Mouse (Mus musculus) neural tube, embryonic 14.5 days (tissue): Measurements from ENCODE around the gene Fbxo17. TPM values are rescaled to one million over a fixed set of nuclear protein-coding genes. Genes with fewer than 3 reads are reported as not detected.

Source experiments
- ATAC-seq: fragments of 200-750 bp; cut with Nextera tagmentation; 2 replicates; pipeline ENCODE4 v1.8.0; 2017; ENCODE audit warnings: low read depth, mild to moderate bottlenecking, moderate TSS enrichment, moderate library complexity
- H3K27ac ChIP-seq: fragments of 300-500 bp; sonication (generic); 2 replicates; pipeline ENCODE4 v1.5.1; 2014; ENCODE audit warnings: low read depth, mild to moderate bottlenecking, control low read depth, low read length, moderate library complexity, mixed read lengths
- H3K27me3 ChIP-seq: fragments of 300-500 bp; sonication (generic); 2 replicates; pipeline ENCODE4 v1.6.1; 2014; ENCODE audit warnings: low read length; ENCODE audit not compliant: control insufficient read depth, insufficient read depth
- H3K36me3 ChIP-seq: fragments of 300-500 bp; sonication (generic); 2 replicates; pipeline ENCODE4 v1.6.1; 2014; ENCODE audit warnings: low read length, mixed read lengths; ENCODE audit not compliant: control insufficient read depth, insufficient read depth
- H3K4me1 ChIP-seq: fragments of 300-500 bp; sonication (generic); 2 replicates; pipeline ENCODE4 v1.6.1; 2014; ENCODE audit warnings: low read length; ENCODE audit not compliant: control insufficient read depth, insufficient read depth
- H3K4me2 ChIP-seq: fragments of 300-500 bp; sonication (generic); 2 replicates; pipeline ENCODE4 v1.6.1; 2014; ENCODE audit warnings: mild to moderate bottlenecking, low read depth, low read length, control low read depth
- H3K4me3 ChIP-seq: fragments of 300-500 bp; sonication (generic); 2 replicates; pipeline ENCODE4 v1.5.1; 2014; ENCODE audit warnings: low read depth, low read length, control low read depth, mixed read lengths
- H3K9ac ChIP-seq: fragments of 300-500 bp; sonication (generic); replicated peaks from 2 replicates; pipeline ENCODE4 v1.6.1; 2014; ENCODE audit warnings: low read depth, mild to moderate bottlenecking, control low read depth, low read length, mixed read lengths
- H3K9me3 ChIP-seq: fragments of 300-500 bp; sonication (generic); 2 replicates; pipeline ENCODE4 v1.6.1; 2016; ENCODE audit warnings: low read length; ENCODE audit not compliant: control insufficient read depth
- WGBS: fragments of 180-500 bp; shearing (Covaris S2); extraction: QIAGEN DNeasy Blood & Tissue Kit; methylation state at CpG from one replicate; pipeline ENCODE4 v1.1.7; 2014; 5-methylcytosine and 5-hydroxymethylcytosine counted together
- polyA plus RNA-seq: library from polyadenylated mRNA; unstranded; fragments of >200 nt; fragmentation: Nextera tagmentation; extraction: Ambion mirVana; gene quantifications from 2 replicates; pipeline ENCODE4 v1.2.1, GENCODE M21; 2014

Fbxo17 gene
- polyA plus RNA-seq, 1 experiment from 2014 or later: 2.4 TPM

DNA sequence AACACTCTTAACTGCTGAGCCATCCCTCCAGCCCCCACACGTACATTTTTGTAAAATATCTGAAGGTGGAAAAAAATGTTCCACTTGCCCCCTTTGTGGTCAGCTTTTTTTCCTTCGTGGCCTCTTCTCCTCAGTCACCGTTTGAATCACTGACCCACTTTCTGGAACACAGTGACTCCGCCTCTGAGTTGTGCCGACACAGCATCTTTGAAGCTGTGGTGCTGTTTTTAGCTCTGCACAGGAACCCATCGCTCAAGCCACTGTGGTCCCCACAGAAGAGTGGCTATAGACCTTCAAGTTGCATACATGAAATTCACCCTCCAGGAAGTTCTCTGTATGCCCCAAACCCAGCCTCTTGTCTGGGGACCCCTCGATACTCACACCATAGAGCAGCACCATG, 64.3 kb downstream of the Fbxo17 start:
- no peak for ATAC-seq
- Histone ChIP-seq H3K4me3 (no peak overlapping the region), H3K4me2 (no peak overlapping the region), H3K27ac (no peak overlapping the region), H3K36me3 (0 out of 2 replicates have a peak, but pooled peaks cover 4% of the 10 kb centered on the region), H3K27me3 (no peaks in the 10 kb centered on the region), H3K4me1 (no peaks in the 10 kb centered on the region; the same call in 1 of the 2 replicates), H3K9ac (no peak overlapping the region), H3K9me3 (no peaks in the 10 kb centered on the region)
- 83% methylated on average over 7 of the region's 7 CpGs for WGBS

DNA sequence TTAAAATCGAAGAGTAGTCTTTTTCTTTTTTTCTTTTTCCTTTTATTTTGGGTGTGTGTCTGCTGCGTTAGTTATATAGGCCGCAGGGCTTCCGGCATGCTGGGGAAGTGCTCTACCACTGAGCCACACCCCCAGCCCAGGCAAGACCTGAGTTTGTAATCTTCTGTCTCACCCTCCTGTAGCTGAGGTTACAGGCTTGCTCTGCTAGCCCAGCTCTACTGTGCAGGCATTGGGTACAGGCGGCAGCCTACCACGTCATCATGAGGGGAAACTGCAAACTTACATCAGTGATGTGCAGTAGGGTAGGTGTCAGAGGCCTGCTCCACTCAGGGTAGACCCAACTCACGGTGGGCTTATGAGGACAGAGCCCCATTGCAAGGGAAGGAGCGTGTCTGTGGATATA, 64.7 kb downstream of the Fbxo17 start:
- 93% methylated on average over 8 of the region's 8 CpGs for WGBS
- Histone ChIP-seq H3K9ac (no peak overlapping the region), H3K27me3 (no peaks in the 10 kb centered on the region), H3K4me1 (no peaks in the 10 kb centered on the region; the same call in 1 of the 2 replicates), H3K27ac (no peak overlapping the region), H3K9me3 (no peaks in the 10 kb centered on the region), H3K4me3 (no peak overlapping the region), H3K4me2 (no peak overlapping the region), H3K36me3 (0 out of 2 replicates have a peak, but pooled peaks cover 4% of the 10 kb centered on the region)
- ATAC-seq: no peak

DNA sequence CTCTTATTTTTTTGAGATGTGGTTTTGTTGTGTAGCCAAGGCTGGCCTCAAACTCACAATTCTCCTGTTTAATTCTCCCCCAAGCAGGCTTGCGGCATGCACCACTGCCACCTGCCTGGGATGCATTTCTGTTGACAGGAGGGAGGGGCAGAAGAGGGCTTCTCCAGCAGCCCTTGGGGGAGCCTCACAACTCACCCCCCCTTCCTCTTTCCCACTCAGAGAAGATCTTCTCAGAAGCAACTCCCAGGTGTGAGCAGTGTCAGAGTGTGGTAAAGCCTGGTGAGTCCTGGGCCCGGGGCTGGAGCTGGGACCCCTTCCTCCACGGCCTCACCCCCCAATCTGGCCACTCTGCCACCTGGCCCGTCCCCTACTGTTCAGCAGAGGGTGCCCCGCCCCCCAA, 68.6 kb downstream of the Fbxo17 start:
- Histone ChIP-seq H3K36me3 (peaks cover 4% of the 10 kb centered on the region; the same call in 1 of the 2 replicates), H3K9ac (no peak overlapping the region), H3K9me3 (no peaks in the 10 kb centered on the region), H3K4me3 (no peak overlapping the region), H3K4me1 (no peaks in the 10 kb centered on the region; the same call in 1 of the 2 replicates), H3K4me2 (no peak overlapping the region), H3K27ac (no peak overlapping the region), H3K27me3 (no peaks in the 10 kb centered on the region)
- WGBS: 81% methylated on average over 5 of the region's 5 CpGs
- no peak for ATAC-seq

Other genes starting within 250 kb of the Fbxo17 start
- gene Ifnl2, start 206.3 kb upstream of the Fbxo17 start, polyA plus RNA-seq: not detected in 2 replicates
- not detected in 2 replicates for gene Ifnl3, start 194.0 kb upstream of the Fbxo17 start, polyA plus RNA-seq
- gene Sycn, start 175.9 kb upstream of the Fbxo17 start, polyA plus RNA-seq: not detected in 2 replicates
- 0.17 TPM in 1 of 2 replicates, not detected in the other for gene Nccrp1, start 169.6 kb upstream of the Fbxo17 start, polyA plus RNA-seq
- gene Samd4b, start 118.7 kb upstream of the Fbxo17 start, polyA plus RNA-seq: 24.3 and 25.1 TPM in 2 replicates
- gene Pak4, start 118.6 kb upstream of the Fbxo17 start, polyA plus RNA-seq: 10.6 and 15.5 TPM in 2 replicates
- gene Acp7, start 85.5 kb upstream of the Fbxo17 start, polyA plus RNA-seq: 0.19 TPM in 1 of 2 replicates, not detected in the other
- gene Fbxo27, start 24.0 kb upstream of the Fbxo17 start, polyA plus RNA-seq: 6.7 and 11.8 TPM in 2 replicates
- gene Mrps12, start 25.0 kb downstream of the Fbxo17 start, polyA plus RNA-seq: 109 and 126 TPM in 2 replicates
- gene Sars2, start 25.2 kb downstream of the Fbxo17 start, polyA plus RNA-seq: 19.3 and 19.9 TPM in 2 replicates
- 0.79 and 0.81 TPM in 2 replicates for gene Ccer2, start 39.4 kb downstream of the Fbxo17 start, polyA plus RNA-seq
- 97.2 and 110 TPM in 2 replicates for gene Sirt2, start 49.9 kb downstream of the Fbxo17 start, polyA plus RNA-seq
- gene Nfkbib, start 50.7 kb downstream of the Fbxo17 start, polyA plus RNA-seq: 67.0 and 77.8 TPM in 2 replicates
- 1.6 TPM in 2 replicates for gene Rinl, start 72.2 kb downstream of the Fbxo17 start, polyA plus RNA-seq
- gene Hnrnpl, start 91.7 kb downstream of the Fbxo17 start, polyA plus RNA-seq: 158 and 160 TPM in 2 replicates
- 74.5 and 94.4 TPM in 2 replicates for gene Ech1, start 108.4 kb downstream of the Fbxo17 start, polyA plus RNA-seq
- gene Lgals4, start 117.0 kb downstream of the Fbxo17 start, polyA plus RNA-seq: 3.4 and 4.1 TPM in 2 replicates
- 1.8 and 2.6 TPM in 2 replicates for gene Lgals7, start 147.0 kb downstream of the Fbxo17 start, polyA plus RNA-seq
- 0.46 and 0.90 TPM in 2 replicates for gene Capn12, start 164.6 kb downstream of the Fbxo17 start, polyA plus RNA-seq
- 109 and 143 TPM in 2 replicates for gene Actn4, start 245.5 kb downstream of the Fbxo17 start, polyA plus RNA-seq